Mouse (Mus musculus): Measurements from ENCODE around the gene Lgalsl. TPM values are rescaled to one million over a fixed set of nuclear protein-coding genes. Genes with fewer than 3 reads are reported as not detected.

Gene Lgalsl
- total and polyA plus RNA-seq, 2 experiments from 2014 or later: 80.0 TPM

DNA sequence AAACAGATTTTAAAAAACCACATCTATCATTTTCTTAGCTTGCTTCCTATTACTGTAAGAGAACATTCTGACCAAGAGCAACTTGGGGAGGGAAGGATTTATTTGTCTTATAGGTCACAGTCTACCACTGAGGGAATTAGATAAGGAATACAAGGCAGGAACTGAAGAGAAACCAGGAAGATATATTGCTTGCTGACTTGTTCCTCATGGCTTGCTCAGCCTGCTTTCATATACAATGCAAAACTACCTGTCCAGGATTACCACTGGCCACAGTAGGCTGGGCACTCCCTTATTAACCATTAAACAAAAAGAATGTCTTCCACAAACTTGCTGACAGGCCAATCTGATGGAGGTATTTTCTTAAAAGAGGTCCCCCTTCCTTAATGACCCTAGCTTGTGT is 54.2 kb downstream of the Lgalsl start:
- Histone ChIP-seq H3K27ac (no peak overlapping the region), H3K27me3 (ENCODE audit: insufficient read depth, low read length) (no peaks in the 10 kb centered on the region), H3K9ac (replicated peaks; ENCODE audit: low read length) (no peak overlapping the region), H3K9me3 (ENCODE audit: low read length) (no peaks in the 10 kb centered on the region), H3K4me2 (ENCODE audit: low read depth, low read length) (no peak overlapping the region), H3K4me1 (ENCODE audit: insufficient read depth, low read length) (no peaks in the 10 kb centered on the region), H3K36me3 (ENCODE audit: insufficient read depth, low read length) (no peaks in the 10 kb centered on the region), H3K4me3 (ENCODE audit: low read length) (no peak overlapping the region)
- TF ChIP-seq CTCF (IDR thresholded peaks at IDR 0.05; ENCODE audit: low read depth): no peak
- DNase-seq (ENCODE audit: low spot score): no peak
- ATAC-seq: no peak

Other genes with a start within 250 kb of the Lgalsl start
- gene Aftph, start 89.5 kb downstream of the Lgalsl start, total RNA-seq (2014; rRNA removed): 40.6 and 41.4 TPM in 2 replicates
- gene Aftph, start 89.5 kb downstream of the Lgalsl start, polyA plus RNA-seq (2015; fragmentation: Nextera tagmentation; extraction: Ambion mirVana): 22.8 and 22.9 TPM in 2 replicates